Mouse (Mus musculus) layer of hippocampus, adult 8-10 months (tissue): ENCODE data around the gene Map3k4. TPM values are rescaled to one million over a fixed set of nuclear protein-coding genes. Genes with fewer than 3 reads are reported as not detected.
"Not testable (repeated sequence)": the region's sequence is repeated elsewhere in the genome, so short reads cannot be mapped to it uniquely, and the experiment has no call there.

Experiments
- DNase-seq, 2 experiments: peaks; one replicate each; pipeline ENCODE4 v3.0.0; 2022; ENCODE audit warnings: low spot score in 2 of 2
- total RNA-seq, 4 experiments: library from RNA; stranded (reverse); gene quantifications; 2 replicates each; pipeline ENCODE4 v1.2.4; 2022

The Map3k4 gene
- total RNA-seq, 4 experiments from 2014 or later: 57.9 to 78.8 (median 62.7) TPM

DNA sequence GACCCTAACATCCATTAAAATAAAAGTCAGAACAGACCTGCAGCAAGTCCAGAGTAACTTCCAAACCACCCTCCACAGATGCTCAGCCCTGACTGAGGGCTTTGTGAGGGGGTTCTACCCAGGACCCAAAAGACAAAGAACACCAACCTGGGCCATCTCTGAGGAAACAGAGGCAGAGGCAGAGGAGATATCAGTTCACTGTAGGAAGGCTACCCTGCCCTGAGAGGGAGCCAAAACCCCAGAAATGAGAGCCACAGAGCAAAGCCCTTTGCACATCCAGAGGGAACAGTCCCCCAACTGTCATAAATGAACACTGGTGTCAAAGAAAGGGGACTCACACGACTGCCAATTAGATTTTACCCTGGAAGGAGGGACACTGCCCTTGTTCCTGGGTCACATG, 93.4 kb downstream of the Map3k4 start:
- no peak for DNase-seq

DNA sequence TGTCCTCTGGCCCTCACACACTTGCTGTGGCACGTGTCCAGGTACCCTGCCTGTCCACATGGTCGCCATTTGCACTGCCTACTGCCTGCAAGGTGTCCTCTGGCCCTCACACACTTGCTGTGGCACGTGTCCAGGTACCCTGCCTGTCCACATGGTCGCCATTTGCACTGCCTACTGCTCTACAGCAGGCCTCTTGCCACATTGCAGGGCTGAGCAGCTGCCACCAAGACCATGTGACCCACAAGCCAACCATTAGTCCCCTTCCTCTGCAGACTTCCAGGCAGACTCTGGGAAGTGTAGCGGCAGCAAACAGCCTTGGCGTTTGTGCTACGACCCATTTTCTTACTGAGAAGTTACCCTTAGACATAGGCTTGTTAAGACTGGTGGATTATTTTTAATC, 94.0 kb downstream of the Map3k4 start:
- DNase-seq: not testable (repeated sequence)

DNA sequence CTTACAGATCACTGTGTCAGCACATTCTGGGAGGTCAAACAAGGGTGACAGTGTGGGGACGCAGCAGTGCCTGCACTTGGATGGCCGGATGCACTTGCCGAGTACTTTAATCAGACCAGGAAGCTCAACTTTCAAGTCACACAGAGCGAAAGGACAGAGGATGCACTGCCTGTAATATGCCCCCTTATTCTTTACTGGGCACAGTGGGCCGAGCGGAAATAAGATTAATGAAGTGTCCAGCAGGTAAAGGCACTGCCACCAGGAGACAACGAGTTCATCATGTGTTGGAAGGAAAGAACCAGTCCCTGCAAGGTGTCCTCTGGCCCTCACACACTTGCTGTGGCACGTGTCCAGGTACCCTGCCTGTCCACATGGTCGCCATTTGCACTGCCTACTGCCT, 94.5 kb downstream of the Map3k4 start:
- no peak for DNase-seq

DNA sequence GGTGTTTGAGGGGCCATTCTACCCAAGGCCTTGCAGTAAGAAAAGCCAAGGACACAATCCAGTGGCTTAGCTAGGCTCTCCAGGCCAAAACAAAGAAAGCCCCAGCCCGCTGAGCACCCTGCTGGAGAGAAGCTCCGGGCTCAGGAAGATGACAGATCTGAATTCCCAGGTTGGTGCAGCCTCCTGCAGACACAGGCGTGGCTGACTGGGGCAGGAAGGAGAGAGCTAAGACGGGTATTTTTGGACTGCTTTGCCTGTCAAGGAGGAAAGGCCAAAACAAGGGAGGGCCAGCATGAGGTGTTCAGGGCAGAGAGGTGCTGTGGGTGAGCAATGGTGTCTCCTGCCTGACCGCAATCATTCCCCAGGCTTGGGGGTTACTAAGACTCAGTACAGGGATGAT, 94.9 kb downstream of the Map3k4 start:
- no peak for DNase-seq

DNA sequence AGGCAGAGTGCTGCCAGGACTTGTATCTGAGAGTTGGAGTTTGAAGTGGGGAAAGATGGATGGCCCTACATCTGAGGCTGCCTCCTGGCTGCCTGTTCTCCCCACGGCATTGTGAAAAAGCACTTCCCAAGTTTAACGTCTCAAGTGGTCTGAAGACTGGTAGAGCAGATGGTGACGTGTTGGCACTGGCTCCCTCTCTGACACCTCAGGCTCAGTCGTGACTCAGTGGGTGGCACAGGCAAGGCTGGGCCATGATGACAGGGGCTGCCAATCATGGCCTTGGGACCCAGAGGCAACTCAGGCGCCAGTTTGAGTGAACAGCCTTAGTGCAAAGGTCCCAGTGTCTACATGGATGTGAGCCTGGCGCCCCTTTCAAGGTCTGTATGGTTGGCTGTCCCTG, 96.7 kb downstream of the Map3k4 start:
- DNase-seq: no peak

DNA sequence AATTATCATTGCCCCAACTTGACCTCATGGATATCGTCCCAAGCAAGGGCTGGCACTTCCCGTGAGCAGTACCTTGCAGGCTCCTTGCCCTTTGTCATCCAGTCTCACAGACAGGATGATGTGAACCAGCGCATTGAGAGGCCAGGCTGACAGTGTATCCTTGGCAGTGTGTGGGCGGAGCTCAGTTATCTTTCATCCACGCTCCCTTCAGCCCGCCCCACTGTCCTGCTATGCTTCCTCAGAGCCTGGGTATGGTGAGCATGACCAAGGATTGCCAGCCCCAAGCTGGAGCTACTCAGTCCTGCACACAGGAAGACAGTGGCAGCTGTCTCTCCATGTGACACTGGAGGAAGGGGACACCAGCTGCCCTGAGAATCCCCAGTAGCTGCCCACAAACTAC, 102.4 kb downstream of the Map3k4 start:
- no peak for DNase-seq

DNA sequence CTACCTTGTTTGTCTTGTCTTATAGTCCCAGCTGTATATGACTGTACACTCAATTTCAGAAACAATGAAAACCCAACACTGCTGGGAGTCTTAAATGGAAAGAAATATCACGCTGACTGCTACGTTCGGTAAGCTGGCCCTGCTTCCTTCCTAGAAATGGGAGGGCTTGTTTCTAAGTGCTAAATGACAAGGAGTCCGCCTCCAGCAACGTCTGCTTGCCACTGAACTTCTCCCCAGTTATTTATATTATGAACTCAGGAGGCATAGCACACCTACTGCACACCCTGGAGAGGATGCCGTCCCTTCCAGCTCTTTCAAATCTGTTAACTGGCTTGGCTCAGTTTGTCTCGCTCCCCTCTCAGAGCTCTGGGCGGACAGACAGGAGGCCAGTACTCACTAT, 105.2 kb downstream of the Map3k4 start:
- DNase-seq: no peak

DNA sequence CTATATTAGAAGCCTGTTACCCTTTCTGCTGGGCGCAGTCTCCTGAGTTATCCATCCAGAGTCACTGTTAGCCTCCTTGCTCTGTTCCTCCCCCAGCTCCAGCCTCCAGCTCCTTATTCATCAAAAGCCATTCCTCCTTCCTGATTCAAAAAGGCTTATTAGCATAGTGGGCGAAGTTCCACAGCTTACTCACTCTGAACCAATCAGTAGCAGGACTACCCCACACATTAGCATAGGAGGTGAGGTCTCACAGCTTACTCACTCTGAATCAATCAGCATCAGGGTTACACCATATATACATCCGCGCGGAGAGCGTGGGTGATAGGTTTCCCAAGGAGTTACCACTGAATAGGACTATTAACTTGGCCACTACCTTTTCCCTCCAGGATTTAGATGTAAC, 106.3 kb downstream of the Map3k4 start:
- no peak for DNase-seq

DNA sequence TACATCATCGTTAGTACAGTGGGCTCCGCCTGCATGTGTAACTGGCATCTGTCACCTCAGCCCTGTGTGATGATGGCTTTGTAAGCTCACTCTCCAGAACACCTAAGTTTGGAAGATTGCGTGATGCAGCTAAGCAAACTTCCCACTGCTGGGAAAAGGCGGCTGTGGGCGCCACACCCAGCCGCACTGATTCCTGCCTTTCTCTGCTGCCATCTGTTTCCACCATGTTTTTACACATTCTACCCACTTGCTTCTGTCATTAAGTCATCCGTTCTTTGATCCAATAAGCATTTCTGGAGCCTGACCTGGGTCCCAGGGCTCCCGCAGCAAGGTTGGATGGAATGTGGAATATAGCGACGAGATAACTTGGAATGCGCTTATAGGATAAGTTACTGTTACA, 106.7 kb downstream of the Map3k4 start:
- no peak for DNase-seq

DNA sequence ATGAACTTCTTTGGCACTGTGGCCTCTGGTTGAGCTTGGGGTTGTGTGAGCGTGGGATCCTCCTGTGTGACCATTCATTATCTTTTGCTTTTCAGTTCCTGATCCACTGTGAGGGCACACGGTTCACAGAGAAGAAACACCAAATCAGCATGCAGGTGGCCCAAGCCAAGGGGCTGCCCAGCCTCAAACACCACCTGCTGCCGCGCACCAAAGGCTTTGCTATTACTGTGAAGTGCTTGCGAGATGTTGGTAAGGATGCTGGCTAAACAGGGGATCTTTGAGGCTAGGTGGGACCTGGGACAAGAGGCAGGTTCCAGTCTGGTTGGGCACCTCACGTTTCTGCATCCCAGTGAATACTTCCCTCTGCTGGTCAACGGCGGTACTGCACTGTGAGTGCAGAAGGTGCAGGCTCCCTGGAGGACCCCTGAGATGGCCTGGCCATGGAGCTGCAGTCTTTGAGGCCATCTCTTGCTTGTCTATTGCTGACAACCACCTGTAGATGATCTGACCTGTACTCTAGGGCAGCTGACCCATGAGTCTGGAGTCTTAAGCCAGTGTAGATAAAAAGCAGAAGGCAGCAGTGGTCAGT, 108.0 kb downstream of the Map3k4 start:
- peak; percentile 67 to 87 for DNase-seq

DNA sequence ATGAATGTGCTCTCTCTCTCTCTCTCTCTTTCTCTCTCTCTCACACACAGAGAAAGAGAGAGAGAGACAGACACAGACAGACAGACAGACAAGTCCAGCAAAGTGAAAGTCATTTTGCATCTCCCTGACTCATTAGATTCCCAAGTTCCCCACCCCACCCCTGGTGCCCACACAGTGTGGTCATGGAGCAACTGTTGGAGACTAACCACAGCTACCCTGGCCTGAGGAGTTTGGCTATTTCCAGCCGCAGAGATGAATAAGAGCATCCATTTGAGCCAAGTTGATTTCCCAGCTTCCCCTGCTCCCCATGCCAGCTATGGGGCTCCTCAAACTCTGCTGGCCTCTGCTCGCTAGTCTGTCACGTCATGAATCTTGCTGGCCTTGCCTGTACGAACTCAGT, 109.1 kb downstream of the Map3k4 start:
- no peak for DNase-seq

DNA sequence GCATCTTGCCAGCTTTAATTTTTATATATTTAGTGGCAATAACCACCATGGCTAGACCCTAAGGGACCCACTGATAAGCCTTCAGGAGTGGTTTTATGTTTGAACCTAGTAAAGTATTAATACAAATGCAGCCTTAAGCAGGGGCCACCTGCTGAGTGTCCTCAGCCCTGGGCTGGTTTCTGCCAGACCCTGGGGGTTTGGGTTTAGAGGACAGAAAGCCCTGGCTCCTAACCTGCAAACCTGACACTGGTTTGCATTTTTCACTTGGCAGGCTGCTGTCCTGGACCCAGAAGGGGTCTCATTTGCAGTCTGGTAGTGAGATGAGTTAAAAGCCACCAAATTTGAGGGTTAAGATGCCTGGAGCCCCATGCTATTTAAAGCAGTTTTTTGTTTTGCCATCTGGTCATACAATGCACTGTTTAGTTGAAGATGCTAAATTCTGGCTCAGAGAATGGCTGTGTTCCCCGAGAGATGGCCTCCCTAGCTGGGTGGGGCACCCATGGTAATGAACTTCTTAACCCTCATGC, 111.5 kb downstream of the Map3k4 start:
- DNase-seq: no peak

DNA sequence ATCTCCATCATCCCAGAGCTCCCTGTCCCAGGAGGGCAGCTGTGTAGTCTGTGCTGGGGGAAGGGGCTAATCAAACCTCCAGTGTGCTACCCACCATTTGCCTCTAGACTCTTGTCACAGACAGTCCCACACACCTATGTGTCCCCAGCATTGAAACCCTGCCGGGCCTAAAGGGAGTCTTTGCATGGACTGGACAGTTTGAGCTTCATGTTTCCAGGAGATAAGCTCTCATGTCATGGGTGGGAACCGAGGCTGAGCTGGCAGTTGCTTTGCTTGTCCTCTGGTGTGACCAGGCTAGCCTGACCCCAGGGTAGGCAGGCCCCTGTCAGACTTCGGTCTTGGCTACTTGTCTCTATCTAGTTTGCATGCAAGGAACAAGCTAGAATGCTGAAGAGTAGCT, 112.3 kb downstream of the Map3k4 start:
- no peak for DNase-seq

DNA sequence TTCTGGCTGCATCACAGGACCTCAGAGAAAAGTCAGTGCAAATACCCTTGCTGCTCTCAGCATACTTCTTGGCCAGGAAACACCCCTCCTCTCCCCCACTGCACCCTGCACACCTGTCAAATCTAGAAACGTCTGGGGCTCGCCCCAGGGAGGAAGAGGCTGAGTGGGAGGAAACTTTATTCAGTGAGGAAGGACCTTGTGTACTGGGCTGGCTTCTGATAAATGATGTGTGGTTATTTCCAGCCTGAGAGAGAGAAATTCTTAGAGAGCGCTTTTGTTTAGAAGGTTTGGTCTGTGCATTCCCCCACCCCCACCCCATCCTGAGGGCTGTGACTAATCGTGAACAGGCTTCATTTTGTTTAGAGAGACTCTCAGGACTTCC, 112.9 kb downstream of the Map3k4 start:
- no peak for DNase-seq

DNA sequence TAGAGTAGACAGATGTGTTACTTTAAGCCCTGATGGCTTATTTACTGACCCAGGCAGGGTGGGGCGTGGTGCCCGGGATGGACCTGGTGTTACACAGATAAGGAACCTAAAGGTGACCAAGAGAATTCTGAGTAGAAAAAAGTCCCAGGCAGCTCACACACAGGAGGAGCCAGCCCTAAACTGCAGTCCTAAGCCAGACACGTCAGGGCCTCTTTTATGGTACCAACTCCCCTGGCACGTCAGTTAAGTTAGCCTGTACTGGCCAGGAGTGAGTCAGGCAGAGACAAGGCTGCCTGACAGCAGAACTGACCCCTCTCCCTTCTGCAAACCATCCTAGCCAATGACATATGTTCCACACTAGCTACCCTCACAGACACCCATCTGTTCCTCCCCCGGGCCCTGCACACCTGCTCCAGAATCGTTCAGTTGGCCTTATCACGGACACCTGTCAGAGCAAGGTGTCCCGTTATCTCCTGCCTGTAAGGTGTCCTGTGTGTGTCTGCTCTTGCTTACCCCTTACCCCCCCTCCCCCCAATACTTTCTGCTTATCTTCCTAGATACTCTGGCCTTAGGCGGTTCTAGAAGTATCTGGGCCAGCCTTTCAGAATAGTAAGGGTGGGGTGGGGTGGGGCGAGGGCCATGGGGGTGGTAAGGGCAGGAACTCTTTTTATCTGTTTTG, 113.4 kb downstream of the Map3k4 start:
- no peak for DNase-seq

DNA sequence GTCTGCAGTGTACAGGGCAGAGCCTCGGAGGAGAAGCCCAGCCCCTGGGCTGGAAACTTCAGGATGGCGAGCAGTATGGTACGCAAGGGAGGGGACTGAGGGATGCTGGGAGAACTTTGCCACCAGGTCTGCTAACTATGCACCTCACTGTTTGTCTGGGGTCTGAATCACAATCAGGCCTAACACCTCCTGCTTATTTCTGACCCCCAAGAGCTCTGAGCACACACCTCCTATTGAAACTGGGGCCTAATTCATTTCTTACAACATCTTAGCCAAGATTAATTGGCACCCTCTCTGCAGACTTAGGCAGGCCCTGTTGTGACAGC, 113.9 kb downstream of the Map3k4 start:
- DNase-seq: no peak

DNA sequence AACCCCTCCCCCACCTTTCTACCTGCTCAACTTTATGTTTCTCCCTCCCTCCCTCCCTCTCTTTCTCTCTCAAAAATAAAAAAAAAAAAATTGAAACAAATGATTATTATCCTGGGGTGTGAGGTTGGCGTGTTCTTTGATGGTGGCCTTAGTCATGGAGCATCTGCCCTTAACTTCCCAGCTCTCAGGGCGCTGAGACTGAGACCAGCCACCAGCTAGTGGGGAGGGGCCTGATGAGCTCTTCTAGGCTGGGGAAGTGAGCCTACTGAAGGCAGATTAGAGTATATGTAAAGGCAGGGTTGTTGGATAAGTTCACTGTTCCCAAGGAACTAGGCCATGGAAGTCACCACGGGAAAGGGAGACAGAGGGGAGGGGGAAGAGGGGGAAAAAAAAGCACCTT, 114.3 kb downstream of the Map3k4 start:
- no peak for DNase-seq

DNA sequence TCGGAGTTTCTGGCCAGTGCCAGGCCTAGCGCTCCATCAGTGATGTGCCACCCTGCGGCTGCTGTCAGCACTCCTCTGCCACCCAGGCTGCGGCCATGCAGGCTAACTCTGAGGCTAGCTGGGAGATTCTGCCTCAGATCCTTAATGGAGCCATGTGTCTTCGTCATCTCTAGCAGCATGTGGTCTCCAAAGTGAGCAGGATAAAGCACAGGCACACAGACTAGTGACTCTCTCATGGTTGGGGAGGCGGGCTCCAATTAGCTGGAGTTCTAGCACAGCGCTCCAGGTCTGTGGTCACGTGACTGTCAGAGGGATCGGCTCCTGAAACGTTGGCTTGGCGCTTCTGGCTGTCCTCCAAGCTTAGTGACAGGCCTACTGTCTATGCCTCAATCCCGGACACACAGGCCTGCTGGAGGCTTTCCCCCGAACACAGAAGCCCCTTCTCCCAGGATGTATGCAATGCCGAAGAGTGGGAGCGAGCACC, 115.1 kb downstream of the Map3k4 start:
- DNase-seq: peak; percentile 60

DNA sequence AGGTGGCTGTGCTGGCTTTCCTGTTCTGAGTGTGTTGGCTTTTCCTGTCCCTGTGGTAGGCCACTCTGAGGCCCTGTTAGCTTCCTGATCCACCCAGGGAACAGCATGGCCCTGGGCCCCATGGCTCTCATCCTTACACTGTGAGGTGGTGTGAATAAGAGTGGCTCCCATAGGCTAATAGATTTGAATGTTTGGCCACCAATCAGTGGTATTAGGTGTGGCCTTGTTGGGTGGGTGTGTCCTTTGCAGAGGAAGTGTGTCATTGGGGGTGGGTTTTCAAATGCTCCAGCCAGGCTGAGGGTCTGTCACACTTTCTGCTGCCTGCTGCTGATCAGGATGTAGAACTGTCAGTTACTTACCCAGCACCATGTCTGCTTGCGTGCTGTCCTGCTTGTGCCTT, 117.5 kb downstream of the Map3k4 start:
- no peak for DNase-seq

DNA sequence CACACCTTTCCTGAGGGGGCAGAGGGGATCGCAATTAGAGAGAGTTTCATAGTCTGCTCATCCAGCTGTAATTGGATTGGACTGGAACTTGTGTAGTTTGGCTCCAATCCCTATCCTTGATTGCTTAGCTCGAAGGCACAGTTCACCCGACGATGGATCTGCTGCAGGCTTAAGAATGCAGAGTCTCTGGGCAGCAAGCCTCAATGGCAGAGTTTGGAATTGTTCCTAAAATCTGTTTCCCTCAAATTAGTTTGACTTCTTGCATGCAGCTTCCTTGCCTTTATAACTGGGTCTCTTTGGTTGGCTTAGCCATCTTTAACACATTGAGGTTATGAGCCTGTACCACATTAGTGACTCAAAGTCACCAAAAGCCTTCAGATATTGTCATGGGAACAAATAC, 118.7 kb downstream of the Map3k4 start:
- DNase-seq: no peak

DNA sequence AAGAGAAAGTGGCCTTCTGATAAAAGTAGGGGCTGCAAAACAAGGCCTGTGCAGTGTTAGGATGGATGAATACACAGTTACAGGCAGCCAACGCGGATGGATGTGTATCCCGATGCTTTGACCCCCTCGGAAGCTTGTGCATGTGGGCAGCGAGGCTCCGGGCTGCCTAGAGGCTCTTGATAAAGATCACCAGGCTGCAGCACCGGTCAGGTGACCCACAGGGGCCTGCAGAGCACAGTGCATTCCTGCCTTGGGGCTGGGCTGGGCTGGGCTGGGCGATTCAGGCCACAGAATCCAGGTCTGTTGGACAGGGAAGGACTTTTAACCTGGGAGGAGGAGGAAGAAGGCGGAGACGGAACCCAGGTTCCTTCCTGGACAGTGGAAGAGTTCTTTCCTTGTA, 123.0 kb downstream of the Map3k4 start:
- DNase-seq: no peak

DNA sequence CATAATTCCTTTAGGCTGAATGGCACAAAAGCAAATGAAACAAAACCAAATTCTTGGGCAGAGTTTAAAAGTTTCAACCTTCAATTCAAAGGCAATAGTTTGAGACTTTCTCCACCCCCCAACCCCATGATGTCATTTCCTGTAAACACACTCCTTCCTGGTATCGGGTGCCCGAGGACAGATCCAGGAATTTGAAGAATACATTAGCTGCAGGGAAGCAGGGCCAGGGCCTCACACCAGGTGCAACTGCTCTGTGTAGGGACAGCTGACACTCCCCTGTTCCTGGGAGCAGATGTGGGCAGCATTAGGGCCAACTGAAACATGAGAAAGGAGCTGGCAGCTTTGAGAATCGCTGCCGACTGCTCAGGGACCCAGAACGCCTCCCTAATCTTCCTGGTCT, 123.5 kb downstream of the Map3k4 start:
- DNase-seq: no peak

DNA sequence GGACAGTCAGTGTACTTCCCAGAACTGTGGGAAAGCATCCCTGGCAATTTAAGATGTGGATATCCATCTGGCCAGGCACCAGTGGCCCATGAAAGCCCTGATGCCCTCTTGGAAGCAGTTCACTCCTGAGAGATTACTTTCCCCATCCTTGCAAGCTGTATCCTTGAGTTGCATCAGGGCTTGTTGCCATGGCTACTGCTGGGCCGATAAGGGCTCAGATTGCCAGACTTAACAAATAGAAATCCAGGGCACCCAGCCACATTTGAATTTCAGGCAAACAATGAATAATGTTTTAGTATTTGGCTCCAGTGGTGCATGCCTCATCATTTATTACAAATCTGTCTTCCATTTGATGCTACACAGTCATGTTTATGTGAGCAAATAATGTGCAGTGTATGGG, 130.8 kb downstream of the Map3k4 start:
- DNase-seq: peak; percentile 70 to 72
